Mouse (Mus musculus): ENCODE data around the gene Igf2r.

DNA sequence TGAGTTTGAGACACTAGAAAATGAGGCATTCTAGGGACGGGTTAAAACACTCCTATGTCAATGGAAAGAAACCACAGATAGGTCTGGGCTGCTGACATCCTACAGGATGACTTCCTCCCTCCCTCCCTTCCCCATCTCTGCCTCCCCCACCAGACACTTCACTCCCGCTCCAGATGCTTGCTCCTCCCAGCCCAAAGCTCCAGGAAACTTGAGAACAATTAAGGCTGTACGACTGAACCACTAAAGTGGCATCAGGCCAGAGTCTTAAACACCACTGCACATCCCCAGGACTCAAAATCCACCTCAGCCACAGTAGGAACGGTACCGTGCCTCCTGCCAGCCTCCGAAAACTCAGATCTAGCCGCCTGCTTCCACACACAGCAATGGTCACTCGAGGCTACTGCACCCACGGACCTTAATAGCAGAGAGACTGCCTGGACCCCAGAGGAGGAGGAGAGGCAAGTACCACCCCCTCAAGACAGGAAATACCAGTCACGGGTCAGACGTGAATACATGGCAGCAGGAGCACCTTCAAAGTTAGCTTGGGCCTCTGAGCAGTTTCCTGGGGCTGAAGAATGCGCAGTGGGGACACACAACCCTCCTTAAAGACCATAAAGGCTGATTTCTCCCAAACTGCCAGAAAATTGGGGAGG is 35.1 kb downstream of the Igf2r start:
- TF ChIP-seq CTCF (IDR thresholded peaks at IDR 0.05; ENCODE audit: borderline replicate concordance, control insufficient read depth, extremely low read depth, insufficient read depth, low read length, poor library complexity) (no peak), POLR2A (IDR thresholded peaks at IDR 0.05; ENCODE audit: control insufficient read depth, extremely low read depth, insufficient read depth, low read length, poor library complexity) (no peak)
